Mouse (Mus musculus) bone marrow macrophage, adult 2 months (primary cell): ENCODE results near the gene Trex1.

Source experiments
- CTCF ChIP-seq: IDR thresholded peaks from 2 replicates; pipeline ENCODE4 v1.5.1; 2012; ENCODE audit warnings: low read depth, mild to moderate bottlenecking, low read length, moderate library complexity
- POLR2A ChIP-seq: IDR thresholded peaks from 2 replicates; pipeline ENCODE4 v1.6.1; 2012; ENCODE audit warnings: mild to moderate bottlenecking, low read depth, low read length, borderline replicate concordance

GRCm38 (mm10) chr9:109055271-109056030, 4.1 kb downstream of the Trex1 start:
- no peak for TF ChIP-seq POLR2A
- TF ChIP-seq CTCF, result no peak
